Mouse (Mus musculus): ENCODE data around the gene Aktip. TPM values are rescaled to one million over a fixed set of nuclear protein-coding genes. Genes with fewer than 3 reads are reported as not detected.

Gene Aktip
- polyA plus RNA-seq, 3 experiments from 2014 or later: 22.7 to 36.9 (median 29.0) TPM

- no peak for ATAC-seq
Observed at GRCm38 (mm10) chr8:91190816-91191340, 8.9 kb downstream of the Aktip start.

DNA sequence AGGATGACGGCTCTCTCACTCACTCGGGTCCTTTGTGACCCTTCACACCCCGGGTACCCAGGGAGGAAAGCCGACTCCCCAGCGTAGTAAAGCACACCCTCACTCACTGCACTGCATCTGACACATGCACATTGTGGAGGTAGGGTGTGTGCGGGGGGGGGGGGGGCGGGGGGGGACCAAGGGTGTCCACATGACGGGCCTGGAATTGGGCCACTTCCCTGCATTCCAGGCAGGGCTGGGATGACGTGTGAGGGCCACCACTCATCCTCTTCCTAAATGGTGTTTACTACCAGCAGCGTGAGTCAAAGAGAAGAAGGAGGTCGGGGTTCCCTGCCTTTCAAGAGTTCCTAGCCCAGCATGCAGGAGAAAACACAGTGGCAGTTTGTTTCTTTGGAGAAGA, 11.6 kb downstream of the Aktip start:
- no peak for ATAC-seq

DNA sequence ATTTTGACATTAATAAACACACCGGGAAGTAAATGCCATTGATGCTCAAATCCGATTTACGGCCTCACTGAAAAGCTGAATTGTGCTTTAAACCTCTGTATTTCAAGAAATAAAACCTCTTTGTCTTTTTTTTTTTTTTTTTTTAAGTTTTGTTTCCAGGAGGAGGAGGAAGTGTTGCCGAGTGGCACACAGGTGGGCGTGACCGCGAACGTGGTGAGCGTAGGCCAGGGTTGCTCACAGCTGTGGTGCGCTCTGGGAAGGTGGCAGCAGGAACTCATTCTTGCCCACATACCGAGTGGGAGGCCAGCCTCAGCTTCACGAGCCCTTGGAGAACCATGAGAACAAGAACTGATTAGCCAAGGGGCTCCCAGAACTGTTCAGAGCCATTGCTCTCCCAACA, 13.4 kb downstream of the Aktip start:
- no peak for ATAC-seq

DNA sequence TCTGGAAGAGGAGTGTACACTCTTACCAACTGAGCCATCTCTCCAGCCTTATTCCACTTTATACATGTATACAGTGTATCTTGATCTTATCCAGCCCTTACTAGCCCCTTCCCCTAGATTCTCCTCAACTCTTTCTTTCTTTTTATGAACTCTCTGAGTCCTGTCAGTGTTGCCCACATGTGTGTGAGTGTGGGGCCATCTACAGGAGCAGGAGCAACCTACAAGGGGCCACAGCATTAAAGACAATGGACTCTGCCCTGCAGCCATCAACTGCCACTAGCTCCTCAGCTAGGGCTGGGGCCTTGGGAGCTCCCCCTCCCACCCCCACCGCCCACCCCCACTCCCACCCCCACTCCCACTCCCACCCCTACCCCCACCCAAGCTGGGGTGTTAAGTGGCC, 22.1 kb downstream of the Aktip start:
- no peak for ATAC-seq

GRCm38 (mm10) chr8:91176176-91176575, 23.6 kb downstream of the Aktip start:
- no peak for ATAC-seq

DNA sequence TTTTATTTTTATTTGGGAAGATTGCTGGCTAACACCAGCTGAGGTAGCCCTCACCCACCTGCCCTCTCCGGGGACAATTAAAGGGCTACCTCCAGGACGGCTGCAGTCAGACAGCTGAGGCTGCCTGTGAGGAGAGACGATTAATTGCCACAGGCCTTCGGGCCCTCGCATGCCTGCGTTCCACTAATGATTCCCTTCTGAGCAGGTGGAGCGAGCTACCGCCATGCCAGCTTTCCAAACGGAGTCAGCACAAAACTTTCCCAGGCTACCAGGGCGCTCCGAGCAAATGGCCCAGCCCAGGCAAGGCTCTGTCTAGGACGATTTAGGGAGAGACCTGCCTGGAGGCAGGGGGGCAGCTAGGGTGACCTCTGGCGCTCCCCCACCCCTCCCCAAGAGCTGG, 28.2 kb downstream of the Aktip start:
- ATAC-seq: no peak

GRCm38 (mm10) chr8:91170914-91171313, 28.9 kb downstream of the Aktip start:
- ATAC-seq: no peak

DNA sequence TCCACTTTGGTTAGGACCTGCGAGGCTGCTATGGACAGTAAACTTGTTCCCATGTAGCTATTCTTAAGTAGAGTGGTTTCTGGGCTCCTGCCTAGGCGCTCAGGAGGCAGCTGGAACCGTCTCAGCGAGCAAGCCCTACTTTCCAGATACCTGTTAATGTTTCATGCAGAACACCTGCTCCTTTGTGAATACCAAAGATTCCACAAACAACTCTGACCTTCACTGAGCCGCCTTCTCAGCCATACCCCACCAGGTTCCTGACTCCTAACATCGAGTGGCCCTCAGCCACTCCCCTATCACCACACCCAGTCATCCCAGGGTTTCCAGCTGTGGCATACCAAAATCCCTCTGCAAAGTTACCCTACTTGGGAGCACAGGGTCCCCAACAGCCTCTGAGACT, 29.6 kb downstream of the Aktip start:
- ATAC-seq: no peak

DNA sequence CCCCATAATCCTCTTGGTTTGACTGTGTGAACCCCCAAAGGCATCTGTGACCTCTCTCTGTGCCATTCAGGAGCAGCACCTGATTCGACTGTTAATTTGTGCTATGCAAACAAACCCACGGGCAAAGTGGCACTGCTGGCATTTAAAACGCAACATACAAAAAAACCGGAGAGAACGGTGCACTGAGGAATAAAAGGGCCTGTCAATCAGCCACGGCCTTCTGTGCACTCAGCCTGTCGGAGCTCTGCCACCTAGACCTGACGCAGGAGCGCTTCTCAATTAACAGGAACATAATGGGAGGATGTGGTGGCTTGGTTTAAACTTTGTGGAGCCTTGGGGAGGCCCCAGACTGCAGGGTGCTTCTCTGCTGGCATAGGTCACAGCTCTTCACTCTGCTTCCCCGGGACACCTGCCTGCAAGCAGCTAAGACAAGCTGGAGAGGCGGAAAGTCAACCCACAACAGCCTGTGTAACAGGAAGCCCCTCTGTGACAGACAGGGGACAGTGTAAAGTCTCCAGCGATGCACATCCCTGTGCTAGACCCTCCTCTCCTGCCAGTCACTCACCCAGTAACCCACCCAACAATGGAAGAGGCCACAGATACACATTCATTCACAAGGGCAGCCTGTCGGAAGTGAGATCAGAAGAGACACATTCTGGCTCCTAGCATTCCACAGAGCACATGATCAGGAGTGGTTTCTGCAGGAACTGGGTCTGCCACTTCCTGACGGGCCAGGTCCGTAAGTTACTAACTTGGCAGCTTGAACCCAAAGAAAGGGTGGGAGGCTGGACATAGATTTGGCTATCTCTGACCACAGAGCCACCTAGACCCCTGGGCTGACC, 39.6 kb downstream of the Aktip start:
- ATAC-seq: peak; percentile 92

- ATAC-seq: no peak
Observed at GRCm38 (mm10) chr8:91158617-91159016, 41.2 kb downstream of the Aktip start.

- ATAC-seq: no peak
Observed at GRCm38 (mm10) chr8:91154564-91154963, 45.2 kb downstream of the Aktip start.

DNA sequence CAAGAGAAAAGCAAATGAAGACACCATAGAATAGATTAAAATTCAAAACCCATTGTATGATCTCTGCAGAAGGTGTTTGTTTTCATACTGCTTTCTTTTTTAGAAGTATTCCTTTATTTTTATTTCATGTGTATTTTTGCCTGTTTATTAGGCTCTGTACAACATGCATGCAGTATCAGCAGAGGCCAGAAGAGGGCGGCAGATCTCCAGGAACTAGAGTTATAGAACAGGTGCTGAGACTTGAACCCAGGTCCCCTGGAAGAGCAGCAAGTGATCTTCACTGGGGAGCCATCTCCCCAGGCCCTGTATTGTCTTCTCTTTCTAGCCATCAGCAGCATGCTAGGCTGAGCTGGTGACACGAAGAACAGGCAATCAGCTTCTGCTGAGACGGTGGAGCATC, 45.9 kb downstream of the Aktip start:
- ATAC-seq: no peak

DNA sequence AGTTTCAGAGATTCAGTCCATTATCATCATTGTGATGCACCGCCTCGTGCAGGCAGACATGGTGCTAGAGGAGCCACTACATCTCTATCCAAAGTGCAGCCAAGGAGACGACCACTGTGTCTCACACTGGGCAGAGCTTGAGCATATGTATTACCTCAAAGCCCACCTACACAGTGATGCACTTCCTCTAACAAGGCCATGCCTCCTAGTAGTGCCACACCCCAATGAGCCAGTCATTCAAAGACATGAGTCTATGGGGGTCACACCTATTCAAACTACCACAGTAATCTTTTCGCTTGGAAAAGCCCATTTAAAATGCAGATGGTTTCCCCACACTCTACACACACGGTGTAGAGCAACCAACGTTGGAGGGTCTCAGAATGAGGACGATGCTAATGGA, 48.2 kb downstream of the Aktip start:
- no peak for ATAC-seq

DNA sequence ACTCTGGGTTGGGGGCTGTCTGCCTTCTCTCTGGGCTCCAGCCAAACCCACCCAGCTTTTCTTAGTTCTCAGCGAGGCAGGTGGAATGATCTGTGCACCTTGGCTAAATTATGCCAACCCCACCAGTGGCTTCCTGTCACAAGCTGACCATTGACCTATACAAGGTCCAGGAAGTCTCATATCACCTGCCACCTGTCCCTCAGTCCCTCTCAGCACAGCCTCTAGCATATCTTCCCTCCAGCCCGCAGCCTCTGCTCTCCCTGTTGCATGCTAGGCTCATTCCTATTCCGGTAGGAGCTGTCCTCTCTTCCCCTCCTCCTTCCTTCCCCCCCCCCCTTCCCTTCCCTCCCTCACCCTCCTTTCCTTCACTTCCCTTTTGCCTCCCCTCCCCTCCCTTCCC, 50.5 kb downstream of the Aktip start:
- ATAC-seq: no peak

DNA sequence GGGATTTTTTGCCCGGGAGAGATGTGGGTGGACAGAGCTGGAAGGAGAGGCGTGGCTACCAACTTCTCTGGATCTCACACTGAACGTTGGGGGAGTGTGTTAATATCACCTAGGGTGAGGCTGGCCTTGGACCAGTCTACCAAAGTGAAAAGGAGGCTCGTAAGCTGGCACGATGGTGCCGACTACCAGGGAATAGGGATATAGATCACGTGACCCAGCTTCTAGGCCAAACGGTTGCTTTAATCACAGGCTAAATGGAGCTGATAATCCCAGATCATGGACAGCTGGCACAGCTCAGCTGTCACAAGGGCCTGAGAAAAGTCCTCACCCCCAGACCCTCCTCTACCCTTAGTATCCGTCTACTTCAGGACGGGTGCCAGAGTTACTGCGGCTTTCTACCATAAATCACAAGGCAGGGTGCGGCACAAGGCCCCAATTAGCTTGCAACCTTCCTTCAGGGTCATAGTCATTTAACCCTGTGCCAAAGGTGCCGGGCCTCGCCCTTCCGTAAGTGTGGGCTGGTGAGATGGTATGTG, 51.1 kb downstream of the Aktip start:
- no peak for ATAC-seq

DNA sequence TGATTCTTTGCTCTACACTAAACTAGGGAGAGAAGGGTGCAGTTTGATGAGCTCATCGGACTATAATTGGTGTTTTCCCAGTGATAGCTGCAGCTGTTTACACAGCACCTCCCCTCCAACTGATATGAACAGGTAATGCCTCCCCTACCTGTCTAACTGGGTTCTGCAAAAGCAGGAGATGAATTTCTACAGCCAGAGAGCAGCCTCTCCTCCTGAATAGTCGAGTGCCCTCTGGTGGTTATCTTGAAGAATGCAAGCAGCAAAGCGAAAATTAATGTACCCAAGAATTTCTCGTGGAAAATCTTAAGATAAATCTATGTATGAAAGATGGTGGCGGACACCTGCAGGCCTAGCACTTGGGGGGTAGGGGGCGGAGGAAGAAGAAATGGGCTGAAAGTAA, 52.1 kb downstream of the Aktip start:
- ATAC-seq: peak; percentile 71

DNA sequence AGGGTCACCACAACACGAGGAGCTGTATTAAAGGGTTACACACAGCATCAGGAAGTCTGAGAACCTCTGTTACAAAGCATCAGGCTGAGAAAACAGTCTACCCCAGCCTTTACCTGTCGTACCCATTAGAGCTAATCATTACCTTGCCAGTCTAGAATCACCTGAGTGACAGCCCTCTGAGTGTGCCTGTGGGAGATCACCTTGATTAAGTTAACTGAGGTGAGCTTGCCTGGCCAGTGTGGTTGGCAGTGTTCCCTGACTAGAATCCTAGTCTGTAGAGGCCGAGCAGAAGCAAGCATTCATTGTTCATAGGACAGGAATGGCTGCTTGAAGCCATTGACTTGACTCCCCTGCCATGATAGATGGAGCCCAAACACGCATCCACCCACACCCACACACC, 58.9 kb downstream of the Aktip start:
- no peak for ATAC-seq

DNA sequence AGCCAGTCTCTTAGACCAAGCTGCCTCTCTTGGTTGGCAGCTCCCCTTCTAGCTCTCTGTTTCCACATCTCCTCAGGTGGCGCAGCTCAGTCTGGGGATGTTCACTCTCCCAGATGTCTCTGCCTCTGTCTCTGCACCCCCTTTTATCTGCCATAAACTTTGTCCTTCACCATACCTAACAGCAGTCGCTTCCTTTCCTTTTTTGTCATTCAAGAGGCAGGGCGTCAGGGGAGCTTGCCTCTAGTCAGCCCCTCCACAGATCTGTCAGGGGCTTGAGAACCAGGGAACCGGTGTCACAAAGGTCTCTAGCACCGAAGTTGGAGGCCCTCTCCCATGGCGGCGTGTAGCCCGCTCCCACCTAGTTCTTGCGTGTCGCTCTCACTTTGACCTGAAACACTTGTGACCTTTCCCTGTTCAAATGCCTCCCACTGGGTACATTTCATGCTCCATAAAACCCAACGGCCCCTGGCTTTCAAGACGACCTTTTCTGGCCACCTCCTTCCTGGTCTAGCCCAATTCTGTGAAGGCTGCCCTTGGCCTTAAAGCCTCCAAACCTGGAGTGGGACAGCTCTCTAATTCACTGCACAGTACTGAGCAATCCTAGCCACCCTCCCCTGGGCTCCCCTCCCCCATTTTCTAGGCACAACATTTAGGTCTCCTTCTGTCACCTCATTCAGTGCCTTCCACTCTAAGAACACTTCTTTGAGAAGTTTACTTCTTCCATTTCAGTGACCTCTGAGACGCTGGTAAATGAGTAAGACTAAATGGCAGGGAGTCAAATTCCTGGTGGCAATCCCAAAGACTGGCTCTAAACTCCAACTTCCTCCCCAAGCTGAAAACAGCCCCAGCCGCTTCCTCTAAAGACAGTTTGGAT, 64.2 kb downstream of the Aktip start:
- no peak for ATAC-seq

DNA sequence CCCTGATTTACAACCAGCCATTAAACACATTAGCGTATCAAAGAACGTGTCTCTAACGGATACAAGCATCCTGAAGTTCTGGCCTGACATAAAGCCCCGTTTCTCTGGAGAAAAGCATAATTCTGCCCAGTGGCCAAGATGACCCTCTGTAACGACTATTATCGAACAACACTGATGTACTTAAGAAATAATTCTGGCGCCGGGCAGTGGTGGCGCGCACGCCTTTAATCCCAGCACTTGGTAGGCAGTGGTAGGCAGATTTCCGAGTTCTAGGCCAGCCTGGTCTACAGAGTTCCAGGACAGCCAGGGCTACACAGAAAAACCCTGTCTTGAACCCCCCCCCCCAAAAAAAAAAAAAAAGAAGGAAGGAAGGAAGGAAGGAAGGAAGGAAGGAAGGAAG, 65.1 kb downstream of the Aktip start:
- ATAC-seq: no peak

DNA sequence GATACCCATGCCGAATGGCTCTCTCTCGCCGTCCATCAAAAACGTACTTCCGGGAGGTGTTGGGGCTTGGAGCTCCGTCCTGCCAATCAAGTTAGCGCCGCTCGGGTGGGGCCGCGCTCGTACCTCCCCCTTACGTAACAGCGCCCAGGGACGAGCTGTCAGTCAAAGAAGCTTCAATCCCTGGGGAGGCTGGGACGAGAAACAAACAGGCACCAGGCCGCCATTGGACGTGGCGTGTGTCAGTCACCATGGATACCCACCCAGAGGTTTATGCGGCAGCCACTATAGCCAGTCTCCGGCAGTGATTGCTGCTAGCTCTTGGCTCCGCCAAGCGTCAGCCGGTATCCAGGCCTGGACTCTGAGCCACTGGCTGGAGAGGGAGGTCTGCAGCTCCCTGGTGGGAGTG, 65.7 kb downstream of the Aktip start:
- ATAC-seq: peak; percentile 97

DNA sequence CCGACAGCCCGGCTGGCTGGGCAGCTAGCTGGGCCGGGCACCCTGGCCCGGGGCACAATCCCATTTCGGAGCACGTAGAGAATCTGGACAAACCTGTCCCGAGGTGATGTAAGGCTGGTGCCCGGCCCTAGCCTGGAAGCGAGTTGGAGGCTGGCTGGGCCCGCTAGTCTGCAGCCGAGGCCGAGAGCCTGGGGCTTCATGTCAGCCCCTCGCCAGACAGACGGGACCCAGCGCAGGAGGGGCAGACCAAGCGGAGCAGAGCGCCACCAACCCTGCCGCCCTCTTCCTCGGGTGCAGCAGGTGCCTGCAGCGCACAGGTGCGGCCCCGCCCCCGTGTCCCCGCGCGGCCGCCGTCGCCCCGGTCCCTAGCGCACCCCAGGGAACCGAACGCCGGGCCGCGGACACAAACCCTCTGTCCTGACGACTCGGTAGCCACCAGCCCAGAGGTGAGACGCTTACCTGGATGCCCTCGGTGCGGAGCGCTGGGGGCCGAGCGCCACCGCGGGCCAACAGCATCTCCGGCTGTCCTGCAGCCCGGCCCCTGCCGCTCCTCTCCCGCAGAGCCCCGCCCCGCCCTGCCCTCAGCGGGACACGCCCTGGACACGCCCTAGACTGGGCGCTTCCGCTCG, 66.2 kb downstream of the Aktip start:
- peak; percentile 44 for ATAC-seq

- no peak for ATAC-seq
Observed at GRCm38 (mm10) chr8:91132731-91133130, 67.0 kb downstream of the Aktip start.

DNA sequence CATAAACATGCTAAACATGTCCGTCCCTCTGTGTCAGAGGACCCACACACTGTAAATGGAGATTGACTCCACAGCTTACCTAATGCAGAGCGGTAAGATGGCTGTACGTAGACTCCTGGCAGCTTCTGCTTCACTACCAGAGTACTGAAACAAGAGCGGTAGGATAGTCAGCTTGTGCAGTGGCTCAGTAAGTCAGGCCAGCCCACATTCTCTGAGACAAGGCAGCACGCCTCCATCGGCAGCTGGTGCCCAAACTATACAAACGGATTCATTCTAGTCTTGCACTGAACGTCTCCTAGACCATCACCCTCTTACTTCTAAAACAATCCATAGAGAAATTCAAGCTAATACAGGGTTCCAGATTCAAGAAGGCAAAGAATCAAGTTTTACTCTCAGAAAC, 73.0 kb downstream of the Aktip start:
- ATAC-seq: no peak

Data from inflammation-experienced regulatory T-cells, adult 6 months (primary cell).